Mouse (Mus musculus) gastrocnemius, postnatal 14 days (tissue): ENCODE measurements around the gene Arfip1. TPM values are rescaled to one million over a fixed set of nuclear protein-coding genes. Genes with fewer than 3 reads are reported as not detected.
A peak's percentile ranks its signal among the peaks of the same experiment; 100 is the strongest.
"Not testable (repeated sequence)": the region's sequence is repeated elsewhere in the genome, so short reads cannot be mapped to it uniquely, and the experiment has no call there.

ENCODE experiments used
- DNase-seq: peaks from one replicate; pipeline ENCODE4 v3.0.0; 2021; ENCODE audit warnings: mixed read lengths
- intact Hi-C: fragments of 180-260 bp; cut with DNase I; formaldehyde crosslinking; loops from one replicate; pipeline ENCODE4 v1.15.1; 2025; ENCODE audit warnings: low total_unique reads
- total RNA-seq, 2 experiments: library from RNA; stranded (reverse); gene quantifications; 2 replicates each; pipeline ENCODE4 v1.2.3; 2021

Gene Arfip1
- total RNA-seq, 2 experiments from 2014 or later: 14.0 to 17.4 TPM

- intact Hi-C loops: no loop called here
- no peak for DNase-seq
Measured at GRCm38 (mm10) chr3:84586736-84587135, 4.3 kb upstream of the Arfip1 start.

- intact Hi-C loops: no loop called here
Measured at GRCm38 (mm10) chr3:84582913-84583276, 470 bp upstream of the Arfip1 start.

GRCm38 (mm10) chr3:84581696-84582022, 766 bp downstream of the Arfip1 start:
- no peak for DNase-seq
- intact Hi-C loops: no loop called here

More at GRCm38 (mm10) chr3:84582913-84583276, 470 bp upstream of the Arfip1 start:
- no peak for DNase-seq

GRCm38 (mm10) chr3:84580716-84581115, 1.7 kb downstream of the Arfip1 start:
- no peak for DNase-seq
- intact Hi-C loops: no loop called here

- no peak for DNase-seq
- intact Hi-C loops: no loop called here
Measured at GRCm38 (mm10) chr3:84570501-84570900, 11.9 kb downstream of the Arfip1 start.

- intact Hi-C loops: no loop called here
- no peak for DNase-seq
Measured at GRCm38 (mm10) chr3:84569587-84569986, 12.8 kb downstream of the Arfip1 start.

- intact Hi-C loops: no loop called here
- DNase-seq: no peak
Measured at GRCm38 (mm10) chr3:84568540-84568939, 13.9 kb downstream of the Arfip1 start.

GRCm38 (mm10) chr3:84563415-84563814, 19.0 kb downstream of the Arfip1 start:
- no peak for DNase-seq
- intact Hi-C loops: no loop called here

GRCm38 (mm10) chr3:84562911-84563310, 19.5 kb downstream of the Arfip1 start:
- DNase-seq, intact Hi-C loops: not testable (repeated sequence)

- intact Hi-C loops: no loop called here
- DNase-seq: peak; percentile 43
Measured at GRCm38 (mm10) chr3:84558301-84558700, 24.1 kb downstream of the Arfip1 start.

- DNase-seq: no peak
- intact Hi-C loops: no loop called here
Measured at GRCm38 (mm10) chr3:84555780-84556179, 26.6 kb downstream of the Arfip1 start.

- intact Hi-C loops: loop anchor here (10.0 kb wide), 1 partner anchor 192 kb away; no protein-coding TSS in a partner anchor
- DNase-seq: no peak
Measured at GRCm38 (mm10) chr3:84547177-84547576, 35.2 kb downstream of the Arfip1 start.

- DNase-seq: peak; percentile 25
- intact Hi-C loops: loop anchor here (10.0 kb wide), 1 partner anchor 188 kb away; no protein-coding TSS in a partner anchor
Measured at GRCm38 (mm10) chr3:84542450-84542849, 40.0 kb downstream of the Arfip1 start.

GRCm38 (mm10) chr3:84541881-84542280, 40.5 kb downstream of the Arfip1 start:
- intact Hi-C loops: loop anchor here (10.0 kb wide), 1 partner anchor 187 kb away; no protein-coding TSS in a partner anchor
- DNase-seq: no peak

GRCm38 (mm10) chr3:84540640-84541039, 41.8 kb downstream of the Arfip1 start:
- intact Hi-C loops: loop anchor here (10.0 kb wide), 1 partner anchor 186 kb away; no protein-coding TSS in a partner anchor
- DNase-seq: no peak

GRCm38 (mm10) chr3:84536987-84537386, 45.4 kb downstream of the Arfip1 start:
- intact Hi-C loops: no loop called here
- no peak for DNase-seq

- no peak for DNase-seq
- intact Hi-C loops: no loop called here
Measured at GRCm38 (mm10) chr3:84533227-84533626, 49.2 kb downstream of the Arfip1 start.

GRCm38 (mm10) chr3:84529021-84529420, 53.4 kb downstream of the Arfip1 start:
- intact Hi-C loops: no loop called here
- no peak for DNase-seq

- intact Hi-C loops: no loop called here
- DNase-seq: no peak
Measured at GRCm38 (mm10) chr3:84524952-84525351, 57.5 kb downstream of the Arfip1 start.

GRCm38 (mm10) chr3:84516163-84516562, 66.3 kb downstream of the Arfip1 start:
- no peak for DNase-seq
- intact Hi-C loops: no loop called here

- no peak for DNase-seq
- intact Hi-C loops: no loop called here
Measured at GRCm38 (mm10) chr3:84512774-84513515, 69.5 kb downstream of the Arfip1 start.
